ENCODE assay signal across 8 mouse cellular contexts in genomic region chr12:15815576-15816253, GRCm38 (mm10). TPM values are rescaled to one million over a fixed set of nuclear protein-coding genes. Genes with fewer than 3 reads are reported as not detected.
DNase-seq lines count a peak whose midpoint lies in the region; ATAC-seq and TF ChIP-seq lines count a peak whose summit lies in the region.

No protein-coding gene starts in this region.

- no peaks in the 10 kb centered on the region for H3K27me3 ChIP-seq in intestine, embryonic 15.5 days (replicated peaks)
- H3K27me3 ChIP-seq in limb, embryonic 14.5 days (ENCODE audit: control insufficient read depth, insufficient read depth, low read length): no peaks in the 10 kb centered on the region
- no peaks in the 10 kb centered on the region for H3K27me3 ChIP-seq in midbrain, embryonic 14.5 days (ENCODE audit: control insufficient read depth, insufficient read depth, low read length)

- no peaks in the 10 kb centered on the region for H3K36me3 ChIP-seq in intestine, embryonic 15.5 days
- no peaks in the 10 kb centered on the region for H3K36me3 ChIP-seq in limb, embryonic 14.5 days (ENCODE audit: control insufficient read depth, insufficient read depth, low read length)
- H3K36me3 ChIP-seq in midbrain, embryonic 14.5 days (ENCODE audit: control insufficient read depth, insufficient read depth, low read length): no peaks in the 10 kb centered on the region

- peak overlapping the region; percentile 60 for H3K4me3 ChIP-seq in intestine, embryonic 15.5 days (replicated peaks)
- peak overlapping the region; percentile 67 for H3K4me3 ChIP-seq in limb, embryonic 14.5 days (replicated peaks; ENCODE audit: low read length)
- peak overlapping the region; percentile 93 for H3K4me3 ChIP-seq in midbrain, embryonic 14.5 days (replicated peaks; ENCODE audit: low read depth, low read length)

- H3K4me2 ChIP-seq in intestine, embryonic 15.5 days (replicated peaks): peak overlapping the region; percentile 83
- peak overlapping the region; percentile 73 for H3K4me2 ChIP-seq in limb, embryonic 14.5 days (replicated peaks; ENCODE audit: low read depth, low read length, severe bottlenecking)
- peak overlapping the region; percentile 78 for H3K4me2 ChIP-seq in midbrain, embryonic 14.5 days (ENCODE audit: low read length)

- peak overlapping the region; percentile 73 for H3K9ac ChIP-seq in intestine, embryonic 15.5 days
- peak overlapping the region; percentile 84 for H3K9ac ChIP-seq in limb, embryonic 14.5 days (ENCODE audit: low read depth, low read length, severe bottlenecking)
- H3K9ac ChIP-seq in midbrain, embryonic 14.5 days (replicated peaks; ENCODE audit: low read length): peak overlapping the region; percentile 99

- TF ChIP-seq POLR2A in limb, embryonic 14.5 days (IDR thresholded peaks at IDR 0.05; ENCODE audit: borderline replicate concordance, extremely low read depth, insufficient read depth, insufficient read length): 0 out of 2 replicates have a peak, but pooled peaks have one; percentile 21

- peak; percentile 7 for ATAC-seq in granulocyte monocyte progenitor cell, adult 5-6 weeks (replicated peaks; ENCODE audit: poor library complexity, severe bottlenecking)
- peak; percentile 52 for ATAC-seq in intestine, embryonic 15.5 days
- peak; percentile 65 for ATAC-seq in limb, embryonic 14.5 days (ENCODE audit: low FRiP score, low read depth)
- peak; percentile 57 for ATAC-seq in midbrain, embryonic 14.5 days (ENCODE audit: low FRiP score, low TSS enrichment)

- no peaks in the 10 kb centered on the region for H3K9me3 ChIP-seq in intestine, embryonic 15.5 days
- no peaks in the 10 kb centered on the region for H3K9me3 ChIP-seq in limb, embryonic 14.5 days (ENCODE audit: control insufficient read depth, low read length)
- H3K9me3 ChIP-seq in midbrain, embryonic 14.5 days (ENCODE audit: control insufficient read depth, low read length): no peaks in the 10 kb centered on the region

- peaks cover 14% of the 10 kb centered on the region for H3K4me1 ChIP-seq in intestine, embryonic 15.5 days (replicated peaks)
- peaks cover 19% of the 10 kb centered on the region for H3K4me1 ChIP-seq in limb, embryonic 14.5 days (ENCODE audit: control insufficient read depth, insufficient read depth, low read length)
- H3K4me1 ChIP-seq in midbrain, embryonic 14.5 days (ENCODE audit: control insufficient read depth, insufficient read depth, low read length): peaks cover 13% of the 10 kb centered on the region

- peak overlapping the region; percentile 76 for H3K27ac ChIP-seq in intestine, embryonic 15.5 days
- H3K27ac ChIP-seq in limb, embryonic 14.5 days (replicated peaks; ENCODE audit: low read depth, low read length): peak overlapping the region; percentile 97
- H3K27ac ChIP-seq in midbrain, embryonic 14.5 days (replicated peaks; ENCODE audit: low read depth, low read length): peak overlapping the region; percentile 98

- DNase-seq in cerebellum, adult 11 months: peak; percentile 18
- no peak for DNase-seq in cerebellum, adult 8-10 months
- DNase-seq in embryo, embryonic 11 days: peak; percentile 88
- DNase-seq in limb, embryonic 14.5 days (ENCODE audit: low spot score): peak; percentile 92
- peak; percentile 91 for DNase-seq in midbrain, embryonic 14.5 days
- peak; percentile 68 to 72 for DNase-seq in spleen, adult 18-20 months

- WGBS in intestine, embryonic 15.5 days: under 1% methylated on average over 49 of the region's 49 CpGs
- WGBS in limb, embryonic 14.5 days: under 1% methylated on average over 49 of the region's 49 CpGs
- WGBS in midbrain, embryonic 14.5 days: under 1% methylated on average over 49 of the region's 49 CpGs

RNA-seq across cellular contexts. Expression of gene Trib2, which starts 1.0 kb away (rescaled TPM):
- total RNA-seq in granulocyte monocyte progenitor cell, adult 5-6 weeks (2014; fragmentation: Nextera tagmentation): 0.47 and 1.5 TPM in 2 replicates
- 0.05 and 0.09 TPM in 2 replicates for total RNA-seq in granulocyte monocyte progenitor cell, adult 5-6 weeks (2017)
- 18.5 and 21.1 TPM in 2 replicates for polyA plus RNA-seq in intestine, embryonic 15.5 days (2015; fragmentation: Nextera tagmentation; extraction: Ambion mirVana)
- polyA plus RNA-seq in limb, embryonic 14.5 days (2012; rRNA removed): 44.7 and 53.0 TPM in 2 replicates
- polyA plus RNA-seq in limb, embryonic 14.5 days (2014; fragmentation: Nextera tagmentation; extraction: Ambion mirVana): 64.2 and 71.1 TPM in 2 replicates
- 130 and 167 TPM in 2 replicates for polyA plus RNA-seq in midbrain, embryonic 14.5 days (2014; fragmentation: Nextera tagmentation; extraction: Ambion mirVana)

Comparison
In these comparisons a context has a peak if more than half of its experiments do, and no peak if none do; other contexts are left out.
1. ATAC-seq: peak in every context shown above with its lines; median percentile 65 in limb, embryonic 14.5 days; 57 in midbrain, embryonic 14.5 days; 52 in intestine, embryonic 15.5 days; 7 in granulocyte monocyte progenitor cell, adult 5-6 weeks.